Mouse (Mus musculus) adrenal gland, adult (tissue): ENCODE results near the gene Nucb1.

ENCODE experiments used
- DNase-seq, 2 experiments: peaks; one replicate each; pipeline ENCODE4 v3.0.0; 2022 to 2023; ENCODE audit warnings: low spot score in 1 of 2; ENCODE audit not compliant: inconsistent age in 2 of 2

The Nucb1 gene

GRCm38 (mm10) chr7:45524841-45525621 lies 14.8 kb upstream of the Nucb1 start:
- peak; percentile 66 to 88 for DNase-seq

- DNase-seq = peak; percentile 55 to 72
Measured at GRCm38 (mm10) chr7:45523678-45524170, 13.5 kb upstream of the Nucb1 start.

- DNase-seq = peak; percentile 41 to 63
Measured at GRCm38 (mm10) chr7:45522957-45523676, 12.9 kb upstream of the Nucb1 start.

GRCm38 (mm10) chr7:45522194-45522752 lies 12.1 kb upstream of the Nucb1 start:
- DNase-seq = no peak

- peak; percentile 90 to 96 for DNase-seq
Measured at GRCm38 (mm10) chr7:45521728-45522184, 11.6 kb upstream of the Nucb1 start.

GRCm38 (mm10) chr7:45520605-45521004 lies 10.4 kb upstream of the Nucb1 start:
- DNase-seq = no peak

- DNase-seq = no peak
Measured at GRCm38 (mm10) chr7:45519345-45520120, 9.3 kb upstream of the Nucb1 start.

- no peak for DNase-seq
Measured at GRCm38 (mm10) chr7:45518618-45519017, 8.4 kb upstream of the Nucb1 start.

- peak in 1 of 2 experiments; percentile 59 for DNase-seq
Measured at GRCm38 (mm10) chr7:45516846-45517245, 6.6 kb upstream of the Nucb1 start.

GRCm38 (mm10) chr7:45515436-45515835 lies 5.2 kb upstream of the Nucb1 start:
- DNase-seq = no peak

- DNase-seq = no peak
Measured at GRCm38 (mm10) chr7:45514411-45514810, 4.2 kb upstream of the Nucb1 start.

- DNase-seq = no peak
Measured at GRCm38 (mm10) chr7:45509181-45509882, 874 bp downstream of the Nucb1 start.

- DNase-seq = peak in 1 of 2 experiments; percentile 26
Measured at GRCm38 (mm10) chr7:45508561-45508960, 1.6 kb downstream of the Nucb1 start.

- DNase-seq = no peak
Measured at GRCm38 (mm10) chr7:45507583-45507982, 2.6 kb downstream of the Nucb1 start.

GRCm38 (mm10) chr7:45498427-45498826 lies 11.8 kb downstream of the Nucb1 start:
- DNase-seq = no peak

- DNase-seq = no peak
Measured at GRCm38 (mm10) chr7:45494548-45494947, 15.7 kb downstream of the Nucb1 start.

GRCm38 (mm10) chr7:45492951-45493350 lies 17.3 kb downstream of the Nucb1 start:
- DNase-seq = no peak

GRCm38 (mm10) chr7:45492225-45492844 lies 17.9 kb downstream of the Nucb1 start:
- DNase-seq = no peak

GRCm38 (mm10) chr7:45491264-45491663 lies 18.9 kb downstream of the Nucb1 start:
- peak; percentile 65 to 83 for DNase-seq

GRCm38 (mm10) chr7:45490822-45491221 lies 19.4 kb downstream of the Nucb1 start:
- DNase-seq = peak; percentile 47 to 67
